Mouse (Mus musculus) embryonic facial prominence, embryonic 10.5 days (tissue): Measurements from ENCODE around the gene Gar1. TPM values are rescaled to one million over a fixed set of nuclear protein-coding genes. Genes with fewer than 3 reads are reported as not detected.

Source experiments
- DNase-seq: peaks from one replicate; pipeline ENCODE4 v3.0.0-alpha.2; 2017; ENCODE audit warnings: low spot score
- H3K27ac ChIP-seq: fragments of 300-500 bp; sonication (generic); replicated peaks from 2 replicates; pipeline ENCODE4 v1.5.1; 2016; ENCODE audit warnings: mild to moderate bottlenecking
- H3K27me3 ChIP-seq: fragments of 300-500 bp; sonication (generic); replicated peaks from 2 replicates; pipeline ENCODE4 v1.6.1; 2016; ENCODE audit warnings: low read depth, mild to moderate bottlenecking; ENCODE audit not compliant: poor library complexity, severe bottlenecking
- H3K36me3 ChIP-seq: fragments of 300-500 bp; sonication (generic); replicated peaks from 2 replicates; pipeline ENCODE4 v1.6.1; 2016; ENCODE audit warnings: mild to moderate bottlenecking, moderate library complexity
- H3K4me1 ChIP-seq: fragments of 300-500 bp; sonication (generic); 2 replicates; pipeline ENCODE4 v1.6.1; 2016
- H3K4me3 ChIP-seq: fragments of 300-500 bp; sonication (generic); 2 replicates; pipeline ENCODE4 v1.5.1; 2016; ENCODE audit warnings: mild to moderate bottlenecking, moderate library complexity
- H3K9me3 ChIP-seq: fragments of 300-500 bp; sonication (generic); 2 replicates; pipeline ENCODE4 v1.6.1; 2016; ENCODE audit warnings: mild to moderate bottlenecking
- WGBS: fragments of 180-500 bp; shearing (Covaris S2); methylation state at CpG from one replicate; pipeline ENCODE4 v1.1.7; 2016; 5-methylcytosine and 5-hydroxymethylcytosine counted together
- polyA plus RNA-seq: library from polyadenylated mRNA; unstranded; fragments of >200 nt; fragmentation: Nextera tagmentation; extraction: Ambion mirVana; gene quantifications from 2 replicates; pipeline ENCODE4 v1.2.1, GENCODE M21; 2016

Gene Gar1
- polyA plus RNA-seq = 109 TPM in 2 replicates

GRCm38 (mm10) chr3:129831035-129831568, at the start of gene Gar1:
Gar1 (minus strand) TSS chr3:129831396.
- H3K27ac ChIP-seq = peak within 1 kb of the TSS; percentile 96
- under 1% methylated on average over 60 of the region's 60 CpGs for WGBS
- H3K27me3 ChIP-seq = no peaks in the 10 kb centered on the region
- peaks cover 15% of the 10 kb centered on the region for H3K4me1 ChIP-seq
- peak; percentile 95 for DNase-seq
- peak within 1 kb of the TSS; percentile 91 for H3K4me3 ChIP-seq
- H3K36me3 ChIP-seq = peaks cover 34% of the 10 kb centered on the region
- H3K9me3 ChIP-seq = no peaks in the 10 kb centered on the region

DNA sequence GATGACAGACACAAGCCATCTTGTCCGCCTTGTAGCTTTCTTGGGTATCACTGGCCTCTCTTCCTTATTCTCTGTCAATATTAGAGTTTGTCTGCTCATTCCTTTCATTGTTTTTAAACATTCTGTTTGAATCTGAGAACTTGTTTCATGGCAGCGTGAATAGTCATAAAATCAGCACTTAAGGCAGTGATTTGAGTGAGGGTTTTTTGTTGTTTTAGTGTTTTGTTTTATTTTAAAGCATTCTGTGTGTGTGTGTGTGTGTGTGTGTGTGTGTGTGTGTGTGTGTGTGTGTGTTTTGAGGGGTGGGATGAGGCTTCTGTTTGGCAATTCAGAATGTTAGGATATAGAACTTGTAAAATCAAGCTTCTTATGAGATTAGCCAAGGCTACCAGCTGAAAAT, 48.7 kb upstream of the Gar1 start:
- peaks cover 8% of the 10 kb centered on the region; the same call in 1 of the 2 replicates for H3K27me3 ChIP-seq
- H3K4me3 ChIP-seq = peak overlapping the region; percentile 69
- H3K9me3 ChIP-seq = no peaks in the 10 kb centered on the region
- H3K27ac ChIP-seq = no peak overlapping the region
- peaks cover 21% of the 10 kb centered on the region for H3K4me1 ChIP-seq
- DNase-seq = no peak
- 81% methylated on average over 2 of the region's 2 CpGs for WGBS
- H3K36me3 ChIP-seq = no peaks in the 10 kb centered on the region

- Histone ChIP-seq H3K4me1 (peaks cover 21% of the 10 kb centered on the region), H3K4me3 (peak overlapping the region; percentile 69), H3K36me3 (no peaks in the 10 kb centered on the region), H3K27ac (peak overlapping the region; percentile 89), H3K9me3 (no peaks in the 10 kb centered on the region), H3K27me3 (peaks cover 8% of the 10 kb centered on the region; the same call in 1 of the 2 replicates)
- WGBS = under 1% methylated on average over 25 of the region's 25 CpGs
- DNase-seq = peak; percentile 64
Measured at GRCm38 (mm10) chr3:129879131-129879757, 48.0 kb upstream of the Gar1 start.

GRCm38 (mm10) chr3:129878405-129879021, 47.3 kb upstream of the Gar1 start, which contains the start of gene Pla2g12a:
Pla2g12a (plus strand) TSS chr3:129878606.
- Histone ChIP-seq H3K27me3 (peaks cover 8% of the 10 kb centered on the region; the same call in 1 of the 2 replicates), H3K4me1 (peaks cover 21% of the 10 kb centered on the region), H3K9me3 (no peaks in the 10 kb centered on the region), H3K4me3 (peak within 1 kb of the TSS; percentile 69), H3K36me3 (no peaks in the 10 kb centered on the region), H3K27ac (peak within 1 kb of the TSS; percentile 89)
- WGBS = under 1% methylated on average over 66 of the region's 66 CpGs
- DNase-seq = peak; percentile 93

GRCm38 (mm10) chr3:129877327-129877726, 46.1 kb upstream of the Gar1 start:
- 94% methylated on average over 10 of the region's 10 CpGs for WGBS

GRCm38 (mm10) chr3:129863698-129864097, 32.5 kb upstream of the Gar1 start:
- 53% methylated on average over 14 of the region's 14 CpGs for WGBS
- H3K36me3 ChIP-seq = no peaks in the 10 kb centered on the region
- no peaks in the 10 kb centered on the region for H3K9me3 ChIP-seq
- H3K27me3 ChIP-seq = no peaks in the 10 kb centered on the region
- no peaks in the 10 kb centered on the region for H3K4me1 ChIP-seq
- no peak overlapping the region for H3K27ac ChIP-seq
- peak; percentile 43 for DNase-seq
- H3K4me3 ChIP-seq = no peak overlapping the region

More at GRCm38 (mm10) chr3:129877327-129877726, 46.1 kb upstream of the Gar1 start:
- Histone ChIP-seq H3K27ac (no peak overlapping the region), H3K4me3 (no peak overlapping the region), H3K9me3 (no peaks in the 10 kb centered on the region), H3K4me1 (peaks cover 21% of the 10 kb centered on the region), H3K36me3 (no peaks in the 10 kb centered on the region), H3K27me3 (peaks cover 8% of the 10 kb centered on the region; the same call in 1 of the 2 replicates)
- no peak for DNase-seq

DNA sequence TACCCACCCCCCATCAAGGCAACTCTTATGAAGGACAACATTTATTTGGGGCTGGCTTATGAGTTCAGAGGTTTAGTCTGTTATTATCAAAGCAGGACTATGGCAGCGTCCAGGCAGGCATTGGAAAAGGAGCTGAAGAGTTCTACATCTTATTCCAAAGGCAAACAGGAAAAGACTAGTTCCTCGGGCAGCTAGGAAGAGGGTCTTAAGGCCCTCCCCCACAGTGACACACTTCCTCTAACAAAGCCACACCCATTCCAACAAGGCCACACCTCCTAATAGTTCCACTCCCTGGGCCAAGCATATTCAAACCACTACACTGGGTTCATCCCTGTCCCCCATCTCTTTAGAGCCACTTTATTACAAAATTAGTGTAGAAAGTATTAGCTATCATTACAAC, 31.4 kb upstream of the Gar1 start:
- Histone ChIP-seq H3K27ac (no peak overlapping the region), H3K9me3 (peaks cover 5% of the 10 kb centered on the region), H3K27me3 (no peaks in the 10 kb centered on the region), H3K36me3 (no peaks in the 10 kb centered on the region), H3K4me1 (no peaks in the 10 kb centered on the region), H3K4me3 (no peak overlapping the region)
- no peak for DNase-seq
- 68% methylated on average over 2 of the region's 2 CpGs for WGBS

GRCm38 (mm10) chr3:129846846-129847245, 15.7 kb upstream of the Gar1 start:
- H3K27ac ChIP-seq = no peak overlapping the region
- H3K27me3 ChIP-seq = no peaks in the 10 kb centered on the region
- no peaks in the 10 kb centered on the region for H3K9me3 ChIP-seq
- H3K4me1 ChIP-seq = no peaks in the 10 kb centered on the region
- DNase-seq = no peak
- WGBS = 88% methylated on average over 7 of the region's 7 CpGs
- no peaks in the 10 kb centered on the region for H3K36me3 ChIP-seq
- H3K4me3 ChIP-seq = no peak overlapping the region

GRCm38 (mm10) chr3:129845868-129846267, 14.7 kb upstream of the Gar1 start:
- Histone ChIP-seq H3K27ac (no peak overlapping the region), H3K36me3 (no peaks in the 10 kb centered on the region), H3K4me3 (no peak overlapping the region), H3K9me3 (no peaks in the 10 kb centered on the region), H3K4me1 (no peaks in the 10 kb centered on the region), H3K27me3 (no peaks in the 10 kb centered on the region)
- 83% methylated on average over 2 of the region's 2 CpGs for WGBS
- no peak for DNase-seq

GRCm38 (mm10) chr3:129838017-129838416, 6.8 kb upstream of the Gar1 start:
- WGBS = 52% methylated on average over 7 of the region's 7 CpGs

GRCm38 (mm10) chr3:129836965-129837364, 5.8 kb upstream of the Gar1 start:
- DNase-seq = no peak
- Histone ChIP-seq H3K4me1 (0 out of 2 replicates have a peak, but pooled peaks cover 5% of the 10 kb centered on the region), H3K9me3 (no peaks in the 10 kb centered on the region), H3K4me3 (no peak overlapping the region), H3K27ac (no peak overlapping the region), H3K36me3 (no peaks in the 10 kb centered on the region), H3K27me3 (no peaks in the 10 kb centered on the region)
- 92% methylated on average over 6 of the region's 6 CpGs for WGBS

More at GRCm38 (mm10) chr3:129838017-129838416, 6.8 kb upstream of the Gar1 start:
- Histone ChIP-seq H3K27ac (no peak overlapping the region), H3K9me3 (no peaks in the 10 kb centered on the region), H3K4me1 (0 out of 2 replicates have a peak, but pooled peaks cover 5% of the 10 kb centered on the region), H3K27me3 (no peaks in the 10 kb centered on the region), H3K4me3 (no peak overlapping the region), H3K36me3 (no peaks in the 10 kb centered on the region)
- no peak for DNase-seq

GRCm38 (mm10) chr3:129836051-129836697, 5.0 kb upstream of the Gar1 start:
- WGBS = 18% methylated on average over 11 of the region's 11 CpGs
- H3K4me3 ChIP-seq = no peak overlapping the region; the same call in 1 of the 2 replicates

More at GRCm38 (mm10) chr3:129836051-129836697, 5.0 kb upstream of the Gar1 start:
- Histone ChIP-seq H3K4me1 (0 out of 2 replicates have a peak, but pooled peaks cover 5% of the 10 kb centered on the region), H3K9me3 (no peaks in the 10 kb centered on the region), H3K27me3 (no peaks in the 10 kb centered on the region), H3K36me3 (no peaks in the 10 kb centered on the region), H3K27ac (no peak overlapping the region)
- DNase-seq = peak; percentile 54
